Mouse (Mus musculus) forebrain, embryonic 15.5 days (tissue): ENCODE results near the gene Eml3. TPM values are rescaled to one million over a fixed set of nuclear protein-coding genes. Genes with fewer than 3 reads are reported as not detected.
A peak's percentile ranks its signal among the peaks of the same experiment; 100 is the strongest.

Experiments used
- ATAC-seq: fragments of 200-750 bp; cut with Nextera tagmentation; replicated peaks from 2 replicates; pipeline ENCODE4 v1.8.0; 2017; ENCODE audit warnings: mild to moderate bottlenecking, moderate TSS enrichment, moderate library complexity
- H3K27ac ChIP-seq: fragments of 300-500 bp; sonication (generic); replicated peaks from 2 replicates; pipeline ENCODE4 v1.5.1; 2015; ENCODE audit warnings: mild to moderate bottlenecking, inconsistent platforms
- H3K27me3 ChIP-seq: fragments of 300-500 bp; sonication (generic); 2 replicates; pipeline ENCODE4 v1.6.1; 2015; ENCODE audit warnings: inconsistent platforms
- H3K36me3 ChIP-seq: fragments of 300-500 bp; sonication (generic); 2 replicates; pipeline ENCODE4 v1.6.1; 2015; ENCODE audit warnings: mild to moderate bottlenecking, inconsistent platforms
- H3K4me1 ChIP-seq: fragments of 300-500 bp; sonication (generic); 2 replicates; pipeline ENCODE4 v1.6.1; 2015; ENCODE audit warnings: inconsistent platforms
- H3K4me2 ChIP-seq: fragments of 300-500 bp; sonication (generic); replicated peaks from 2 replicates; pipeline ENCODE4 v1.6.1; 2015; ENCODE audit warnings: mild to moderate bottlenecking, inconsistent platforms
- H3K4me3 ChIP-seq: fragments of 300-500 bp; sonication (generic); 2 replicates; pipeline ENCODE4 v1.5.1; 2015; ENCODE audit warnings: mild to moderate bottlenecking, inconsistent platforms
- H3K9ac ChIP-seq: fragments of 300-500 bp; sonication (generic); replicated peaks from 2 replicates; pipeline ENCODE4 v1.6.1; 2015; ENCODE audit warnings: mild to moderate bottlenecking, inconsistent platforms
- H3K9me3 ChIP-seq: fragments of 300-500 bp; sonication (generic); 2 replicates; pipeline ENCODE4 v1.6.1; 2016; ENCODE audit warnings: inconsistent platforms
- WGBS: fragments of 180-500 bp; shearing (Covaris S2); methylation state at CpG from one replicate; pipeline ENCODE4 v1.1.7; 2015; ENCODE audit warnings: mixed read lengths; 5-methylcytosine and 5-hydroxymethylcytosine counted together
- polyA plus RNA-seq: library from polyadenylated mRNA; unstranded; fragments of >200 nt; fragmentation: Nextera tagmentation; extraction: Ambion mirVana; gene quantifications from 2 replicates; pipeline ENCODE4 v1.2.1, GENCODE M21; 2015

Gene Eml3
- polyA plus RNA-seq, 1 experiment from 2014 or later, result 11.7 TPM

DNA sequence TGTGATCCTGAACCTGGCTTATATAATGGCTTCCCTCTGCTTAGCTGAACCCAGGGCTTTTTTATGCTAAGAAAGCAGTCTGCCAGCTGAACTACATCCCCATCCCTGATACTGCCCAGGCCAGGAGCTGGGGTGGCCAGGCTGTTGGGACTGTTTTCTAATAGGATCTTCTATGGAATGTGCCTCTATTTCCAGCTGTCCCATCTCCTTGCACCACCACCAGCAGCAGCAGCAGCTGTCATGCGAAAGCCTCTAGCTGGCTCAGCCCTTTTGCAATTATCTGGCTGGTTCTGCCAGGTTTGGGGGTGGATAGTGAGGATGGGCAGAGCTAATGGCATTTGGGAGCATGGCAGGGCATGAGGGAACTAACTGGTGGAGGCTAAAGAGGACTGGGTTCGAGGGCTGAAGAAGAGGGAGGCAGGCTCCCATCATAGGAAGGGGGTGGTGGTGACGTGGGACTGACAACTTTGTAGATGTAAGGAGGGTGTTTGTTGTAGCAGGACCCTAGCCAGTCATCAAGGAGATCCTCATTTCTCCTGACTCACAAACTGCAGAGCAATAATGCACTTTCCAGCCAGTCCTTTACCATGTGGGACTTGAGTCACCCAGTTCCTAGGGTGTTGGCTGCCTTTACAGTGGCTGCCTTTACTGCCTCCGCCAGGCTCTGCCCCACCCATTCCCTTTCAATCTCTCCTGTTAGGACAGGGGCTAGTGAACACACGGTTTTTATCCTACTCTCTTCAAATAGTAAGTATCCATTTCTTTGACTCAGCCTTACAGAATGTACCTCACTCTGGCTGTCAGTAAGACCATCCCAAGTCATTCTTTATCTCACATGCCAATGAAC is 53.2 kb downstream of the Eml3 start:
- Histone ChIP-seq H3K9me3 (no peaks in the 10 kb centered on the region), H3K4me3 (no peak overlapping the region), H3K4me2 (no peak overlapping the region), H3K9ac (no peak overlapping the region), H3K36me3 (peaks cover 30% of the 10 kb centered on the region), H3K27ac (no peak overlapping the region), H3K27me3 (no peaks in the 10 kb centered on the region), H3K4me1 (peaks cover 36% of the 10 kb centered on the region)
- 59% methylated on average over 5 of the region's 5 CpGs for WGBS
- no peak for ATAC-seq

DNA sequence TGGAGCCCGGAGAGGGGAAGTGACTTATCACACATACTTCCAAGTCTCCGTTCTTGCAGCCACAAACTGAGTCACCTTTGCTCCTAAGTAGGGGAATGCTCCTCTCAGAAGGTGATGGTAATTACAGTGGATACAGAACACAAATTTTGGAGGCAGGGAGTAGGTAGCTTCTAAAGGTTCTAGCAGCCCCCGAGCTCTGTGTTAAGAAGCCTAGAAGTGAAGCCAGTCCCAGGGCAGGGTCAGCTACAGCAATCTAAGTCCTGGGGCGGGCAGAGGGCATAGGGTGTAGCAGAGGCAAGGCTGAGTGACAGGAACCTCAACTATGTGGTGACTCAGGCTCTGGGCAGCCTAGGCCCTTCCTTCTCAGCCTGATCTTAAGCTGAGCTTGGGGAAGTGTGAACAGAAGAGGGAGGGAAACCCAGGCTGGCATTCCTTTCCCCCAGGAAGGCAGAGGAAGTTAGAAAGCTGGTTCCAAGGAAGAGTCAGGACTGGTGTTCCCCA is 53.8 kb downstream of the Eml3 start:
- H3K9me3 ChIP-seq, result no peaks in the 10 kb centered on the region
- H3K36me3 ChIP-seq, result peaks cover 23% of the 10 kb centered on the region
- peaks cover 39% of the 10 kb centered on the region for H3K4me1 ChIP-seq
- ATAC-seq, result no peak
- H3K27me3 ChIP-seq, result peaks cover 4% of the 10 kb centered on the region; the same call in 1 of the 2 replicates
- H3K4me3 ChIP-seq, result no peak overlapping the region
- no peak overlapping the region for H3K4me2 ChIP-seq
- no peak overlapping the region for H3K27ac ChIP-seq
- WGBS, result 59% methylated on average over 4 of the region's 4 CpGs
- H3K9ac ChIP-seq, result no peak overlapping the region

DNA sequence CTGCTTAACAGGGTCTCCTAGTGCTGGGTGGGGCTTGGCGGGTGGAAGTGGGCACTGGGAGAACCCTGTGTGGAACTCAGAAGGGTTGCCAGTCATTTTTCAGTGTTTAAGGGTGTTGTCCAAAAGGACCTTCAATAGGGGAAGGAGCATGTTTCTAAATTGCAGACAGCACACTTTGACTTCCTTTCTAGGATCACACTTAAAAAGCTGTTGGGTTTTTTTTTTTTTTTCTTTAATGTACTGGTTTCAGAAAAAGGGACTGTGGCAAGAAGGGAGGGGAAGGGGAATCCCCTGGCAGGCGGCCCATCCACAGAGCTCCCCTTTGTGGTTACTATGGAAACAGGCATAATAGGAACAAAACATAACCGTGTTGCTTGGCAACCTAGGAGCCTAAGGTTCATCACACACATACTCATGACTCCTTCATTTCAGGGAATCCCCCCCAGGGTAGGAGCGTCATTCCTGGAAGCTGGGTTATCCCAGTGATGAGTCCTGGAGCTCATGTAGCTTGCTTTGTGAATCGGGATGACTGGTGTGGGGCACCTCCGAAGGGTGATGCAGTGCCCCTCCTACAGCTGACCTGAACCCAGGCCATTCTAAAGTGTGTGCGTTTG is 55.0 kb downstream of the Eml3 start:
- ATAC-seq, result peak; percentile 66
- Histone ChIP-seq H3K4me1 (peaks cover 50% of the 10 kb centered on the region), H3K36me3 (peaks cover 11% of the 10 kb centered on the region), H3K9ac (peak overlapping the region; percentile 23; the same call in 1 of the 2 replicates), H3K4me3 (peak overlapping the region; percentile 15; the same call in 1 of the 2 replicates), H3K27me3 (peaks cover 8% of the 10 kb centered on the region), H3K4me2 (peak overlapping the region; percentile 27), H3K9me3 (no peaks in the 10 kb centered on the region), H3K27ac (peak overlapping the region; percentile 71)
- WGBS, result 2% methylated on average over 7 of the region's 7 CpGs

DNA sequence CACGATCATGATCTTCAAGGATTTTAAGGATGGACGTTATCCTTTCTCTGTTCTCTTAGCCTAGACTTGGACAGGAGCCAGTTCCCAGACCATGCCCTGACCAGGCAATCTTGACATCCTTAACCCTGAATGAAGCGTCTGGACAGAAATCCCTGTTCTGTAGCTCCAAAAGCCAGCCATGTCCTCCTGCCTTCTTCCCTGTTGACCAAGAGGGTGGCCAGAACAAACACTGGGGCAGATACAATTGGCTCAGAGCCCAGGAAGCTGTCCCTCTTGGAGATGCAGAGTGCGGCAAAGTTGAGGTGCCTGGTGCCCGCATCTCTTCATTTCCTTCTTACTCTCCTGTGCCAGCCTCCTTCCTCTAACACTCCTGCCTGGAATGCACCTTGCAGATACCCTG is 56.5 kb downstream of the Eml3 start:
- H3K4me1 ChIP-seq, result peaks cover 64% of the 10 kb centered on the region
- WGBS, result 53% methylated on average over 5 of the region's 5 CpGs
- no peaks in the 10 kb centered on the region for H3K36me3 ChIP-seq

DNA sequence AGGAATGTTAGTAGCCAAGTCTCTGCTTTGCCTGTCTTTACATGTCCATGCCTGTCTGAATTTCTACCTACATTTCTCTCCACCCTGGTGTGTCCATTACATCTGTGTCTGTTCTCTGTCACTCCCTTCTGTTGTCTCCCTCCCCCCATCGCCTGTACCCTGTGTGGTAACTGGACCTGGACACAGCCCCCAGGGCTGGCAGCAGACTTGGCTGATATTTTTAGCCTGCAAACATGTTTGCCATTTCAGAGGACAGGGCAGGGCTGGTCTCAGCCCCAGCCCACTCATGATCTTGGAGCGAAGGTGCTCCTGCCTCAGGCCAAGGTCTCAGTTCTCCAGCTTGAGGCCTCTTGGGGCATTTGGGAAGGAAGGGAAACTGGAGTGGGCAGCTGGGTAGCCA is 58.5 kb downstream of the Eml3 start:
- ATAC-seq, result no peak
- H3K27me3 ChIP-seq, result peaks cover 13% of the 10 kb centered on the region
- no peak overlapping the region for H3K9ac ChIP-seq
- no peak overlapping the region for H3K4me2 ChIP-seq
- H3K4me3 ChIP-seq, result no peak overlapping the region
- H3K9me3 ChIP-seq, result no peaks in the 10 kb centered on the region
- peaks cover 53% of the 10 kb centered on the region for H3K4me1 ChIP-seq
- H3K27ac ChIP-seq, result no peak overlapping the region
- H3K36me3 ChIP-seq, result no peaks in the 10 kb centered on the region
- 55% methylated on average over 2 of the region's 2 CpGs for whole genome bisulfite sequencing

More for the DNA sequence above, 56.5 kb downstream of the Eml3 start:
- no peak for ATAC-seq
- Histone ChIP-seq H3K9ac (no peak overlapping the region), H3K27ac (no peak overlapping the region), H3K4me2 (no peak overlapping the region), H3K4me3 (no peak overlapping the region), H3K27me3 (peaks cover 13% of the 10 kb centered on the region), H3K9me3 (no peaks in the 10 kb centered on the region)

DNA sequence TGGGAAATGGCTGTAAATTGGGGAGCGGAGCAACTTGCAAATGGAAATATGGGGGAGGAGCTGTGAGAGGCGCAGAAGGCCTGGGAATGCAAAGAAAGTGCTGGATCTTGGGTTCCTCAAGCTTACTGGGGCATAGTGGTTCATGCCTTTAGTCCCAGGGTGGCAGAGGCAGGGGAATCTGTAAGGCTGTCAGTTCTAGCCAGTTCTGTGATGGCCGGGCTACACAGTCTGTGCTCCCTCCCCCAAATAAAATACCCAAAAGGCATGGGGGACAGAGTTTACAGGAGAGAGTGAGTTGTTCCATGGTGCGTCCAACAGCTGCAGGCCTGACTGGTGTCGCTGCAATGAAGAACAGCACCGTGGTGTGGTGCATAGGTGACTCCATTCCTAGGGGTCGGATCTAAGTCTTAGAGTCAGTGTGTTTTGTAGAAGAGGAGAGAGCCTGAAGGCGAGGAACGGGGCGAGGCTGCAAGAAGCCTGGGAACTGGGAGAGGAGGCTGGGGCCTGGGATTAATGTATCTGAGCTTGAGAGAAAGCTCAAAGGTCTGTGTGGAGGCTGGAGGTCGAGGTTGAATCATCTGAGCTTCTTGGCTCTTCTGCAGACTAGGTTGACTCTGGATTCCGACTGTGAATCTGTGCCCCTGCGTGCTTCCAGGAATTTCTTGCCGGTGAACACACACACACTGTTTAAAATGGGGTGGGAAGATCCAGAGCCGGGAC is 59.2 kb downstream of the Eml3 start:
- H3K4me2 ChIP-seq, result peak overlapping the region; percentile 91
- H3K9me3 ChIP-seq, result no peaks in the 10 kb centered on the region
- WGBS, result 20% methylated on average over 15 of the region's 15 CpGs
- no peak overlapping the region for H3K9ac ChIP-seq
- ATAC-seq, result no peak
- H3K27ac ChIP-seq, result no peak overlapping the region
- H3K4me1 ChIP-seq, result peaks cover 48% of the 10 kb centered on the region
- peak overlapping the region; percentile 47 for H3K4me3 ChIP-seq
- H3K27me3 ChIP-seq, result peaks cover 13% of the 10 kb centered on the region
- H3K36me3 ChIP-seq, result no peaks in the 10 kb centered on the region

DNA sequence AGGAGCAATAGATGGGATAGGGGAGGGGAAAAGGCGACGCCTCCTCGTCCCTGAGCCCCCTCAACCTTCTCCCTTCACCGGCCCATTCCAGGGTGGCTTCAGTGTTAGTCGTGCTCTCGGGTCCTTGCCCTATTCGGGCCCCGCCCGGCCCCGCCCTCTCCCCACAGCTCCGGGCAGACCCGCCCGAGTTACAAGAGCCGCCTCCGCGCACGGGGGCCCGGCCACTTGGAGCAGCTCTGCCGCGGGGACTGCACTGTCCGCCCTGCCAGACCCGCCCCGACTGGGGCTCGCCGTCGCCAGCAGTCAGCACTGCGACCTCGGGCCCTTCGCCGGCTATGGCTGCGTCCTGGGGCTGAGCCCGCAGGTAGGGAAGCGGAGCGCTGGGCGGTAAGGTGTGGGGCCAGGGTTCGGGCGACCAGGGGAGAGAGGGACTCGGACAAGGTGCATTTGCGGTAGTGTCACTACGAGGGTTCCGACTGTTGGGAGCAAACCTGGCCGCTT is 59.8 kb downstream of the Eml3 start, which contains the start of gene Ahnak:
Ahnak (plus strand) TSS at position 219 of the 501 bp plus-strand sequence.
- Histone ChIP-seq H3K4me3 (peak within 1 kb of the TSS; percentile 47), H3K9me3 (no peaks in the 10 kb centered on the region), H3K27me3 (peaks cover 13% of the 10 kb centered on the region), H3K27ac (no peak within 1 kb of the TSS), H3K9ac (peak within 1 kb of the TSS; percentile 53), H3K4me1 (peaks cover 41% of the 10 kb centered on the region), H3K36me3 (no peaks in the 10 kb centered on the region), H3K4me2 (peak within 1 kb of the TSS; percentile 91)
- peak; percentile 21; the same call in 1 of the 2 replicates for ATAC-seq
- under 1% methylated on average over 42 of the region's 42 CpGs for WGBS

DNA sequence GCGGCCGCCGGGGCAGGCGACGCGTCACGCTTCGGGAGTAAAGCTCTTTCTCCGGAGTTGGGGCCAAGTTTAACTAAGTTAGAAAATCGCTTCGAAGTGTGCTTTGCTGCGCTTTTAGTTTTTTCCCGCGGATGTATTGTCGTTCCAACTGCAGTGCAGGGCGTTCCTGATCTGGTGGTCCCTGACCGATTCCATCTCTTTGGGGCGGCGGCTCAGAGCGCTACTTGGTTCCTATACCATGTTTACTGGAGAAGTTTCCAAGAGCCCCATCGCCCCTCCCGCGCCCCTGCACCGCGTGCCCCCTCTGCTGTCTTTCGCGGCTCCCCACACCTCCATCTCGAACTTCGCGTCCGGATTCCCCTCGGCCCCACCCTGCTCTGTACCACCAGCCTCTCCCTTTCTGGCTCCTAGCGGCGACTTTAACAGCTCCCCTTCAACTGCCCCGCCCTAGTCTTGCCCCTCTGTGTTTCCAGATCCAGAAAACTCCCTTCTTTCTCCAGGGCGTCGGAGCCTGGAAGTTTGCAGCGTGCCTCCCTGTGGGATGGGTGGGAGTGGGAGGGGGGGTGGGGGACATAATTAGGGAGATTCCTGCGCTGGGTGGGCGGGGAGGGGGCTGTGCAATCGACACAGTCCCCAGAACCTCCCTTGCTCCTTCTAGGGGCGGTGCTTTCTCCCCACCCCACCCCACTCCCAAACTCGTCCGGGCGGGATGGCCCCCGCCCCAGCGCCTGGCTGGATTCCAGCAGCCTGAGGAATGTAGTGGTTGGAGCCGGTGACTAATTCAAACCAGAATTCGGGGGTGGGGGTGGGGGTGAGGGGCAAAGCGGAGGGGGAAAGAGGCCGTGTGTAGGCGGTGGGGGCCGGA is 60.4 kb downstream of the Eml3 start:
- Histone ChIP-seq H3K4me2 (peak overlapping the region; percentile 91), H3K9me3 (no peaks in the 10 kb centered on the region), H3K36me3 (no peaks in the 10 kb centered on the region), H3K4me1 (peaks cover 35% of the 10 kb centered on the region), H3K9ac (peak overlapping the region; percentile 53), H3K27ac (no peak overlapping the region), H3K4me3 (peak overlapping the region; percentile 47), H3K27me3 (peaks cover 13% of the 10 kb centered on the region)
- peak; percentile 54 for ATAC-seq
- WGBS, result under 1% methylated on average over 53 of the region's 53 CpGs

DNA sequence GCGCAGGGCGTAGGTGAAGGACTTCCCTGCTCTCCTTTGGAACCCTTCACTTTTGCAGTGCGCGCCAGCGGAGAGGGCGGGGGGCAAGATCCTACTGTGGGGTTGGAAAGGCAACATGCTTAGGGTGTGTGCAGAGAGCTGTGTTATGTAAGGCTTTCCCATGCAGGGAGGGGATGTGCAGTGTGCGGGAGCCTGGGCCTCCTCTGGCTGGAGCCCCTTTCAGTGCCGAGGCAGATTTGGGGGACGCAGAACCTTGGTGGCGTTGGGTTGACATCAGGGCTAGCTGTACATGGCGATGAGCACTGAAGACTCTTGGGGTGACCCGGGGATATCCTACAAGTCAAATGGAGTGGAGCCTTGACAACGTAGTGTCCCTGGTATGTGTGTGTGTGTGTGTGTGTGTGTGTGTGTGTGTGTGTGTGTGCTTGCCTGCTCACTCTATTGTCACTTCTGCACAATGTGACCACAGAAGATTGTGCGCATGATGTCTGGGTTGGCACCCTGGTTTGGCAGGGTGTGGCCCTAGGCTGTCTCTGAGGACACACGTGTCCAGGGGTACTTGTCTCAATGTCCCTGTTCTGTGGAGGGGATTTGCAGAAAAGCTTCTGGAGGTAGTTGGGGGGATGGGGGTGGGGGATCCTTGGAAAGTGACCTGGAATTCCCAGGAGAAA is 61.2 kb downstream of the Eml3 start:
- no peak overlapping the region for H3K9ac ChIP-seq
- no peaks in the 10 kb centered on the region for H3K9me3 ChIP-seq
- peaks cover 13% of the 10 kb centered on the region for H3K27me3 ChIP-seq
- peak overlapping the region; percentile 47 for H3K4me3 ChIP-seq
- H3K4me2 ChIP-seq, result peak overlapping the region; percentile 91
- ATAC-seq, result peak; percentile 49
- H3K36me3 ChIP-seq, result no peaks in the 10 kb centered on the region
- peaks cover 28% of the 10 kb centered on the region for H3K4me1 ChIP-seq
- 17% methylated on average over 15 of the region's 15 CpGs for WGBS
- no peak overlapping the region for H3K27ac ChIP-seq
